Mouse (Mus musculus) monocyte, adult 2 months (primary cell): ENCODE data around the gene Rpl23a.
"Not testable (repeated sequence)": the region's sequence is repeated elsewhere in the genome, so short reads cannot be mapped to it uniquely, and the experiment has no call there.

Source experiments
- DNase-seq, 2 experiments: peaks; one replicate each; pipeline ENCODE4 v3.0.0; 2022; ENCODE audit warnings: low spot score in 2 of 2, low read depth in 1 of 2

Gene Rpl23a

GRCm38 (mm10) chr11:78146707-78147543 is 36.5 kb downstream of the Rpl23a start:
- no peak for DNase-seq

- no peak for DNase-seq
These were observed 37.2 kb downstream of the Rpl23a start for GRCm38 (mm10) chr11:78146168-78146567.

GRCm38 (mm10) chr11:78143520-78143919 is 39.9 kb downstream of the Rpl23a start:
- no peak for DNase-seq

GRCm38 (mm10) chr11:78140665-78141064 is 42.7 kb downstream of the Rpl23a start:
- no peak for DNase-seq

- no peak for DNase-seq
These were observed 45.4 kb downstream of the Rpl23a start for GRCm38 (mm10) chr11:78138023-78138422.

- DNase-seq = no peak
These were observed 45.8 kb downstream of the Rpl23a start for GRCm38 (mm10) chr11:78137584-78137983.

- no peak for DNase-seq
These were observed 47.3 kb downstream of the Rpl23a start for GRCm38 (mm10) chr11:78136132-78136531.

GRCm38 (mm10) chr11:78135314-78135713 is 48.1 kb downstream of the Rpl23a start:
- DNase-seq = not testable (repeated sequence)

GRCm38 (mm10) chr11:78134344-78134743 is 49.0 kb downstream of the Rpl23a start:
- DNase-seq = no peak

GRCm38 (mm10) chr11:78133915-78134314 is 49.5 kb downstream of the Rpl23a start:
- DNase-seq = no peak
